Mouse (Mus musculus): ENCODE results near the gene Cdk5.
"Not testable (repeated sequence)": the region's sequence is repeated elsewhere in the genome, so short reads cannot be mapped to it uniquely, and the experiment has no call there.

Gene Cdk5

GRCm38 (mm10) chr5:24396254-24396653 lies 27.1 kb downstream of the Cdk5 start:
- not testable (repeated sequence) for DNase-seq

GRCm38 (mm10) chr5:24394165-24394894 lies 29.0 kb downstream of the Cdk5 start:
- peak; percentile 98 for DNase-seq

- peak; percentile 82 for DNase-seq
Measured at GRCm38 (mm10) chr5:24393392-24393997, 29.8 kb downstream of the Cdk5 start, which contains the start of gene Abcb8. Gene Abcb8, plus strand, starts transcription at chr5:24393663.

GRCm38 (mm10) chr5:24392724-24393123 lies 30.6 kb downstream of the Cdk5 start:
- peak; percentile 57 for DNase-seq

- peak; percentile 48 for DNase-seq
Measured at GRCm38 (mm10) chr5:24391864-24392263, 31.5 kb downstream of the Cdk5 start, which contains the start of gene Atg9b. Gene Atg9b, minus strand, starts transcription at chr5:24392143.

GRCm38 (mm10) chr5:24389658-24390020 lies 33.7 kb downstream of the Cdk5 start:
- DNase-seq: no peak

GRCm38 (mm10) chr5:24389011-24389657 lies 34.2 kb downstream of the Cdk5 start:
- no peak for DNase-seq

GRCm38 (mm10) chr5:24388246-24388915 lies 34.9 kb downstream of the Cdk5 start:
- no peak for DNase-seq

GRCm38 (mm10) chr5:24387264-24388241 lies 35.8 kb downstream of the Cdk5 start:
- DNase-seq: peak; percentile 60

- no peak for DNase-seq
Measured at GRCm38 (mm10) chr5:24385887-24386550, 37.3 kb downstream of the Cdk5 start.

- DNase-seq: no peak
Measured at GRCm38 (mm10) chr5:24385374-24385773, 38.0 kb downstream of the Cdk5 start.

- no peak for DNase-seq
Measured at GRCm38 (mm10) chr5:24384407-24384806, 38.9 kb downstream of the Cdk5 start.

- peak; percentile 97 for DNase-seq
Measured at GRCm38 (mm10) chr5:24383026-24383859, 40.1 kb downstream of the Cdk5 start.

GRCm38 (mm10) chr5:24381988-24382387 lies 41.3 kb downstream of the Cdk5 start:
- DNase-seq: no peak

- DNase-seq: no peak
Measured at GRCm38 (mm10) chr5:24381486-24381885, 41.8 kb downstream of the Cdk5 start.

- DNase-seq: no peak
Measured at GRCm38 (mm10) chr5:24380499-24380898, 42.8 kb downstream of the Cdk5 start.

- DNase-seq: no peak
Measured at GRCm38 (mm10) chr5:24379501-24379900, 43.8 kb downstream of the Cdk5 start.

GRCm38 (mm10) chr5:24378700-24379099 lies 44.6 kb downstream of the Cdk5 start:
- DNase-seq: no peak

- no peak for DNase-seq
Measured at GRCm38 (mm10) chr5:24374666-24375328, 48.5 kb downstream of the Cdk5 start.

GRCm38 (mm10) chr5:24374216-24374615 lies 49.1 kb downstream of the Cdk5 start:
- DNase-seq: no peak
